Mouse (Mus musculus) cerebellum, adult 2 months (tissue): ENCODE data around the gene Hoxc8.

ENCODE experiments used
- CTCF ChIP-seq: fragments of 200-500 bp; IDR thresholded peaks from 2 replicates; pipeline ENCODE4 v1.5.1; 2011; ENCODE audit warnings: low read depth, mild to moderate bottlenecking, control low read depth, low read length, moderate library complexity, borderline replicate concordance; ENCODE audit not compliant: insufficient read depth
- POLR2A ChIP-seq: fragments of 200-500 bp; IDR thresholded peaks from 2 replicates; pipeline ENCODE4 v1.6.1; 2011; ENCODE audit warnings: low read length, control low read depth, borderline replicate concordance; ENCODE audit not compliant: insufficient read depth

DNA sequence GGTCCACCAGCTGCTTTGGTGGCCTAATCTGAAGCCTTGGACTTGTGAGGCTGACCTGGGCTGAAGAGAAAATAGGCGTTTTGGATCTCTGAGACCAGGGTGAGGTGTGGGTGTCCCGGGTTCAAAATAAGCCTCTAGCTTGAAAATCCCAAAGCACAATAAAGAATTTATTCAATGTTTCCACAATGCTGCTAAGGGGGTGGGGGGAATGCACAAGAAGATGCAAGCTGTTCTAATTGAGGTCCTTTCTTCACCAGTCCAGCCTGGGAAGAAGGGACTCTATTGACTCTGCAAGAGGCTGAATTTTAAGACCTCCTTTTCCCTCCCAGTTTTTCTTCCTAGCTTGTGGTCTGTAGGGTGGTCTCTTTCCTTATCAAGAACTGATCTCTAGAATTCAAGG is 39.5 kb upstream of the Hoxc8 start:
- TF ChIP-seq CTCF (no peak), POLR2A (no peak)
